Mouse (Mus musculus): ENCODE data around the gene Csf3r. TPM values are rescaled to one million over a fixed set of nuclear protein-coding genes. Genes with fewer than 3 reads are reported as not detected.
A peak's percentile ranks its signal among the peaks of the same experiment; 100 is the strongest.

Gene Csf3r
- polyA plus RNA-seq, 1 experiment, result 0.26 TPM

GRCm38 (mm10) chr4:126051617-126052016 is 27.3 kb downstream of the Csf3r start:
- TF ChIP-seq POLR2A (IDR thresholded peaks at IDR 0.05; ENCODE audit: low read depth, low read length) (no peak), CTCF (IDR thresholded peaks at IDR 0.05; ENCODE audit: borderline replicate concordance, insufficient read depth, low read length) (no peak)
- no peak overlapping the region for H3K27ac ChIP-seq (ENCODE audit: insufficient read depth, low read length)
- H3K4me3 ChIP-seq (ENCODE audit: insufficient read depth, low read length), result no peak overlapping the region

GRCm38 (mm10) chr4:126057207-126058133 is 33.1 kb downstream of the Csf3r start:
- no peaks in the 10 kb centered on the region; the same call in 1 of the 2 replicates for H3K4me1 ChIP-seq (ENCODE audit: control insufficient read depth, insufficient read depth, low read length)
- TF ChIP-seq CTCF (IDR thresholded peaks at IDR 0.05; ENCODE audit: borderline replicate concordance, insufficient read depth, low read length), result no peak
- no peak for TF ChIP-seq POLR2A (IDR thresholded peaks at IDR 0.05; ENCODE audit: low read depth, low read length)
- H3K27ac ChIP-seq (ENCODE audit: insufficient read depth, low read length), result peak overlapping the region; percentile 8; the same call in 1 of the 2 replicates
- H3K4me3 ChIP-seq (ENCODE audit: insufficient read depth, low read length), result peak overlapping the region; percentile 82

More at GRCm38 (mm10) chr4:126051617-126052016, 27.3 kb downstream of the Csf3r start:
- no peaks in the 10 kb centered on the region for H3K4me1 ChIP-seq (ENCODE audit: control insufficient read depth, insufficient read depth, low read length)

- Histone ChIP-seq H3K4me1 (ENCODE audit: control insufficient read depth, insufficient read depth, low read length) (no peaks in the 10 kb centered on the region; the same call in 1 of the 2 replicates), H3K27ac (ENCODE audit: insufficient read depth, low read length) (peak within 1 kb of the TSS; percentile 8; the same call in 1 of the 2 replicates), H3K4me3 (ENCODE audit: insufficient read depth, low read length) (peak within 1 kb of the TSS; percentile 82)
- TF ChIP-seq POLR2A (IDR thresholded peaks at IDR 0.05; ENCODE audit: low read depth, low read length) (peak; percentile 64), CTCF (IDR thresholded peaks at IDR 0.05; ENCODE audit: borderline replicate concordance, insufficient read depth, low read length) (no peak)
These were observed 34.0 kb downstream of the Csf3r start, which contains the start of gene Oscp1 for GRCm38 (mm10) chr4:126058134-126058996. Oscp1 (plus strand) TSS chr4:126058565.

- Histone ChIP-seq H3K4me1 (ENCODE audit: control insufficient read depth, insufficient read depth, low read length) (no peaks in the 10 kb centered on the region; the same call in 1 of the 2 replicates), H3K4me3 (ENCODE audit: insufficient read depth, low read length) (peak overlapping the region; percentile 68), H3K27ac (ENCODE audit: insufficient read depth, low read length) (no peak overlapping the region)
- TF ChIP-seq POLR2A (IDR thresholded peaks at IDR 0.05; ENCODE audit: low read depth, low read length) (no peak), CTCF (IDR thresholded peaks at IDR 0.05; ENCODE audit: borderline replicate concordance, insufficient read depth, low read length) (no peak)
These were observed 34.6 kb downstream of the Csf3r start for GRCm38 (mm10) chr4:126058997-126059362.

GRCm38 (mm10) chr4:126062856-126063255 is 38.5 kb downstream of the Csf3r start:
- H3K27ac ChIP-seq (ENCODE audit: insufficient read depth, low read length), result no peak overlapping the region
- TF ChIP-seq POLR2A (IDR thresholded peaks at IDR 0.05; ENCODE audit: low read depth, low read length), result no peak
- no peak for TF ChIP-seq CTCF (IDR thresholded peaks at IDR 0.05; ENCODE audit: borderline replicate concordance, insufficient read depth, low read length)
- no peak overlapping the region for H3K4me3 ChIP-seq (ENCODE audit: insufficient read depth, low read length)
- H3K4me1 ChIP-seq (ENCODE audit: control insufficient read depth, insufficient read depth, low read length), result no peaks in the 10 kb centered on the region

GRCm38 (mm10) chr4:126065241-126065640 is 40.9 kb downstream of the Csf3r start:
- H3K4me1 ChIP-seq (ENCODE audit: control insufficient read depth, insufficient read depth, low read length), result no peaks in the 10 kb centered on the region
- H3K27ac ChIP-seq (ENCODE audit: insufficient read depth, low read length), result no peak overlapping the region
- TF ChIP-seq CTCF (IDR thresholded peaks at IDR 0.05; ENCODE audit: borderline replicate concordance, insufficient read depth, low read length) (no peak), POLR2A (IDR thresholded peaks at IDR 0.05; ENCODE audit: low read depth, low read length) (no peak)
- H3K4me3 ChIP-seq (ENCODE audit: insufficient read depth, low read length), result no peak overlapping the region

GRCm38 (mm10) chr4:126067401-126068077 is 43.2 kb downstream of the Csf3r start:
- H3K27ac ChIP-seq (ENCODE audit: insufficient read depth, low read length), result no peak overlapping the region
- H3K4me1 ChIP-seq (ENCODE audit: control insufficient read depth, insufficient read depth, low read length), result no peaks in the 10 kb centered on the region
- no peak for TF ChIP-seq POLR2A (IDR thresholded peaks at IDR 0.05; ENCODE audit: low read depth, low read length)
- no peak for TF ChIP-seq CTCF (IDR thresholded peaks at IDR 0.05; ENCODE audit: borderline replicate concordance, insufficient read depth, low read length)
- no peak overlapping the region for H3K4me3 ChIP-seq (ENCODE audit: insufficient read depth, low read length)

GRCm38 (mm10) chr4:126068842-126069241 is 44.5 kb downstream of the Csf3r start:
- Histone ChIP-seq H3K4me1 (ENCODE audit: control insufficient read depth, insufficient read depth, low read length) (no peaks in the 10 kb centered on the region), H3K4me3 (ENCODE audit: insufficient read depth, low read length) (no peak overlapping the region), H3K27ac (ENCODE audit: insufficient read depth, low read length) (no peak overlapping the region)
- TF ChIP-seq POLR2A (IDR thresholded peaks at IDR 0.05; ENCODE audit: low read depth, low read length) (no peak), CTCF (IDR thresholded peaks at IDR 0.05; ENCODE audit: borderline replicate concordance, insufficient read depth, low read length) (no peak)

- no peak overlapping the region for H3K4me3 ChIP-seq (ENCODE audit: insufficient read depth, low read length)
- H3K4me1 ChIP-seq (ENCODE audit: control insufficient read depth, insufficient read depth, low read length), result no peaks in the 10 kb centered on the region
- TF ChIP-seq CTCF (IDR thresholded peaks at IDR 0.05; ENCODE audit: borderline replicate concordance, insufficient read depth, low read length) (no peak), POLR2A (IDR thresholded peaks at IDR 0.05; ENCODE audit: low read depth, low read length) (no peak)
- no peak overlapping the region for H3K27ac ChIP-seq (ENCODE audit: insufficient read depth, low read length)
These were observed 53.5 kb downstream of the Csf3r start for GRCm38 (mm10) chr4:126077833-126078232.
